Mouse (Mus musculus) WW6 (cell line): ENCODE results near the gene Aatf.

Experiments
- DNase-seq: peaks from one replicate; pipeline ENCODE4 v3.0.0-alpha.2; 2013; ENCODE audit warnings: low read depth, low spot score

Aatf gene

GRCm38 (mm10) chr11:84522577-84523320, 9.4 kb upstream of the Aatf start:
- no peak for DNase-seq

GRCm38 (mm10) chr11:84521751-84522299, 8.5 kb upstream of the Aatf start:
- no peak for DNase-seq

- no peak for DNase-seq
Observed at GRCm38 (mm10) chr11:84521071-84521390, 7.7 kb upstream of the Aatf start.

GRCm38 (mm10) chr11:84520269-84521070, 7.1 kb upstream of the Aatf start:
- no peak for DNase-seq

DNA sequence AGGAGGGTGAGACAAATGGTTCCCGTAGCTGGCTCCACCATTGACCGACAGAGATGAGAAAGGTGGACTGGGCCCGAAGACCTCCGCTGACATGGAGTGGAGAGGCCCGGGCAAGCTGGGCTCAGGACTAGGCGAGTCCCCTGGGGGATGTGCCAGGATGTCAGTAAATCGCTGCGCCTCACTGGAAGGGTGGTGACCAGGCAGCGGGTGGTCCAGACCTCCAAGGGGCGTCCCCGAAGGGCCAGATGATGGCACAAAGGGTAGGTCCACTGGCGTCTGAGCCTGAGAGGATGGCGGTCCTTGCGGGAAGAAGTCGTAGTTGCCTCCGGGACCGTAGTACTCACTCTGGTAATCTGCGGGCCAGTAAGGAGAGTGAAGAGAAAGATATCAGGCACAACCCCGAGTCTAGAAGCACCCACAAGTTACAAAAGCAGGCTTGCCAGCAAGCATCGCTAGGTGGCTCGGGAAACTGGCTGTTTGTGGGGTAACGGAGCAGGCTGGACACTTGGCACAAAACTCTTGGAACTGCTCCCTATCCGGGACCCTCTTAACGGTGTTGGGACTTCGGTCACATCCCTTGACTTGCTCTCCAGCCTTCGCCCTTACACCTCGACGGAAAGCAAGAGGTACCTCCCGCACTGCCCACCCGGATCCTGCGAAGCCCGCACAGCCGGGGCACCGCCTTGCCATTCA, 6.4 kb upstream of the Aatf start:
- no peak for DNase-seq

DNA sequence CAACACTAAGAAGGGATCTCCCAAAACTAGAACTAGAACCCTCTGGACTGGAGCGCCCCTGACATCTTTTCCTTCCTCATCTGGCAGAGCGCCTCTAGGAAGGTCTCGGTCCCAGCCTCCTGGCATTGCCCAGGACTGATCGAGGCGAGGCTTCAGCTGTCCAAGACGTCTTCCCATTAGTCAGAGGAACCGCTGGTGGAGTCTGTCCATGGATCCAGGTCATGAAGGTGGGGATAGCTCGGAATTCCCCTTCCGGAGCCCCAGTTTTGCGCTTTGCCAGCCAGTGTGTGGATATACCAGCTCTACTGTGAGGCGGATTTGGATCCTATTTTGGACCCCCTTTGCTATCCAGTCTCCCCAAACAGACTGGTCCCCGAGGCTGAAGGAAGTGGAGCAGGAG, 5.7 kb upstream of the Aatf start:
- DNase-seq = no peak

GRCm38 (mm10) chr11:84518261-84518660, 4.9 kb upstream of the Aatf start:
- DNase-seq = no peak

DNA sequence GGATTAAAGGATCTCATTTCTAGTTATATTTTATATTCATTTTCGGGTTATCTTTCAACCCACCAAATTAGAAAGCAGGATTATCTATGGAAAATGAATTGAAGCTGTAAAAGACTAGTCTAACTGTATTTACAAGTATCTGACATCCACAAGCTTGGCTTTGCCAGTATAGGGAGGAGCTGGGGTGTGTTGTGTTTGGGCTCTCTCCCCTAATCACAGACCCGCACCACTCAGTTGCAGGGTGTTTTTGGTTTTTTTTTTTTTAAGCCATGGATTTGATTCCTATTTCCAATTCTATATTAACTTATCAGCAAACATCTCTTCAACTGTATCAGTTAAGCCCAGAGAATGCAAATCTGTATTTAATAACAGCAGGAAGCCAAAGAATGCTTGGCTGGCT, 4.1 kb upstream of the Aatf start:
- no peak for DNase-seq

GRCm38 (mm10) chr11:84516501-84517240, 3.3 kb upstream of the Aatf start:
- no peak for DNase-seq

DNA sequence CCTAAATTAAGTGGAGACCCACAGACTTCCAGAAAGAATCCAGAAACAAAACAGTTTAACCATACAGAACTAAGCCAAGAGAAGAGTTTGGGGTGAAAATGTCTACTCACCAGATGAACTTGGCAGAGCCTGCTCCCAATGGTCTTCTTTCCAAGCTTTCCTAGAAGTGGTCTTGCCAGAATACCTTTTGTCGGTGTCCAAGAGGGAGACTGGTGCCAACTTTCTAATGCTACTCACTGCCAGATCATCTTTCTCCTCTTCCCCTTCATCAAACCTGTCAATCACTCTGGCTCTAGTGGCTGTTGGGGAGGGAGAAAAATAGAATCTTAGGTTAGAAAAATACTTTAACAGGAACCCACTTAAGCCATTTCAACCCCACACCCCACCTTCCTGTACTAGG, 1.3 kb downstream of the Aatf start:
- DNase-seq = no peak

DNA sequence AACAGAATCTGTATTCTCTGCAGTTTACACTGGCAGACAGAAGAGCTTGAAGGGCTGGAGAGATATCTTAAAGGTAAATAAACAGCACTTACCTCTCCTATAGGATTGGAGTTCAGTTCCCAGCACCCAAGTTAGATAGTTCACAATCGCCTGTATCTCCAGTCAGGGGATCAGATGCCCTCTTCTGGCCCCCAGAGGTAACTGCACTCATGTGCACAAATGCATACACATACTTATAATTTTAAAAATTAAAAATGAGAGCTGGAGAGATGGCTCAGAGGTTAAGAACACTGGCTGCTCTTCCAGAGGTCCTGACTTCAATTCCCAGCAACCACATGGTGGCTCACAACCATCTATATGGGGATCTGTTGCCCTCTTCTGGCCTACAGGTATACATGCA, 9.0 kb downstream of the Aatf start:
- no peak for DNase-seq

GRCm38 (mm10) chr11:84497944-84498343, 15.4 kb downstream of the Aatf start:
- no peak for DNase-seq

DNA sequence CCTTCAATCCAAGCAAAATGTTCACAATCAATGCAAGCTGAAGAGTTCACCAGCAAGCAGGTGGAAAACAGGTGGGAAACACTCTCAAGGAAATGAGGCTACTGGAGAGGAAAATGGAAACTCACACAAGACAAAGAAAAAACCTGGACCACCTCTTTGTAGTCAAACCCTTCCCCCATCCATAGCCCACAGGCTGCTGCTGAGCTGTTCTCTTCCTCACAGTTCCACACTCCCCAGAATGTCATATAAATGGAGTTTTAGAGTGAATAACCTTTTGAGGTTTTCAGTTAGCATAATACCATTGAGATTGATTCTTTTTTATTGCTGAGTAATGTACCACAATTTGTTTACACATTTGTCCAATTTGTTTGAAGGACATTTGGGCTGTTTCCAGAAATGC, 16.4 kb downstream of the Aatf start:
- no peak for DNase-seq

DNA sequence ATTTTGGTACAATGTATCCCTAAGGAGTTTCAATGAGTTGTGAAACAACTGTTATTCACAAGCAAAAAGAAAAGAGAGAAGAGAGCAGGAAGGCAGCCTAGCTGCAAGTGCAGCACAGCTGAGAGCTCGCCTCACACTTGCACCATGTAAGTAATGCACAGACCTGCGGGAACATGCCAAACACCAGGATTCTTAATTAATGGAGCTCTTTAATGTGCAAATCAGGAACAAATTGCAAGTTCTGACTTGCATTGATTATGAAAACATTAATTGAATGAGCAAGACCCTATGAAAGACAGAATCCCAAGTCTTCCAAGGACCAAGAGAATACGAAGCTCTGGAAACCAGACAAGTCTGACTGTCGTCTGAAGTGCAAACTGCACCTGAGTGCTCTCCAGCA, 17.5 kb downstream of the Aatf start:
- DNase-seq = no peak

GRCm38 (mm10) chr11:84481661-84482060, 31.7 kb downstream of the Aatf start:
- no peak for DNase-seq

DNA sequence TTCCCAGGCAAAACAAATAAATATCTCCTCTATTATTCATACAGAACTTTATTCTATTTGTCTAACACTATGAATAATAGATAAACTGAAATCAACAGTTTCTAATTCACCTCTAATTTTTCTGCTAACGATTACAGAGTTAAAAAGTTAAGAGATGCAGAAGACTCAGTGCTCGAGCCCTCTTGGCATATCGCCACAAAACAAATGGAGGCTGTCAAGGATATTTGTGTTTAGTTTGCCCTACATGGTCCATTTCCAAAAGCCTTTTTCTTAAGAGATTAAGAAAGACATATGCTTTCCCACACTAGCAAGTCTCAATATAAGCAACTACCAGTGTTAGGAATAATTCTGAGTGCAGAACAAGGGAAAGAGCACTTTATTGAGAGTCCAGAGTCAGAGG, 32.9 kb downstream of the Aatf start:
- DNase-seq = no peak

DNA sequence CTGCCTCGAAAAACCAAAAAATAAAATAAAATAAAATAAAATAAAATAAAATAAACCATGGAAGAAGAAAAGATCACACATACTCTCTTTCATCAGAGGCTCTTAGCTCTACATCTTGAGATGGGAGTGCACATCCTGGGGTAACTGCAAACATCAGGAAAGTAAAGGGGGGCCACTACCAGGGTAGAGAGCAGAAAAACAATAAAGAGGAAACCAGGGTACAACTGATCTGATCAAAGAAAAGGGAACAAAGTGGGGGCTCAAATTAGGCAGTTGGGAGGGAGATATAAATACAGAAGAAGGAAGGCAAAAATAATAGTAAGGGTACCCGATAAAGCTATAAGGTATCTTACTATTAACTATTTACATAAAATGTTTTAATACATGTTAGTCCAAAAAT, 36.7 kb downstream of the Aatf start:
- DNase-seq = no peak

GRCm38 (mm10) chr11:84475991-84476390, 37.3 kb downstream of the Aatf start:
- no peak for DNase-seq

DNA sequence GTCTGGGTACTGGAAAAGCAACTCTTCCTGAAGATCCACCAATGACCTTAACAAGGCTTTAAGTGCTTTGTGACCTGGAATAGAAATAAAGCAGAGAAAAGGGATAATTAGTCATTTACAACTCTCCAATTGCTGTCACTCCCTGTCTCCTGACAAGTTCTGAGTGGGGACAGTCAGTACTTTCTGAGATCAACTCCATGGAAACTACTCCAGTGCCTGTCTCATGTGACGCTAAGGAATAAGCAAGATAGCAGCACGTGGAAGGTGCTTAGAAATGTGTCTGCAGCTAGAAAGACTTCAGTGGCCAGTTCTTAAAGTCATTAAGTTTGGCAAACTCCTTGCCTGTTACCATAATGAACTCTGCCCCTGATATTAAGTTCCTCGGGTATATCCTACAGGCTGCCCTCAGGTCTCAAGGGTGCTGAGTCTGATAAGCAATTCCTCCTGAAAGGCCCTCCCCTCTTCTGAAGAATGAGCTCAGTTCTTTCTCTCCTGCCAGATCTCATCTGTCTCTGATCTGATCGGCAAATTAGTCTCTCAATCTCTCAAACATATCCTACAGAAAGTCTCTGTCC, 40.1 kb downstream of the Aatf start:
- no peak for DNase-seq

DNA sequence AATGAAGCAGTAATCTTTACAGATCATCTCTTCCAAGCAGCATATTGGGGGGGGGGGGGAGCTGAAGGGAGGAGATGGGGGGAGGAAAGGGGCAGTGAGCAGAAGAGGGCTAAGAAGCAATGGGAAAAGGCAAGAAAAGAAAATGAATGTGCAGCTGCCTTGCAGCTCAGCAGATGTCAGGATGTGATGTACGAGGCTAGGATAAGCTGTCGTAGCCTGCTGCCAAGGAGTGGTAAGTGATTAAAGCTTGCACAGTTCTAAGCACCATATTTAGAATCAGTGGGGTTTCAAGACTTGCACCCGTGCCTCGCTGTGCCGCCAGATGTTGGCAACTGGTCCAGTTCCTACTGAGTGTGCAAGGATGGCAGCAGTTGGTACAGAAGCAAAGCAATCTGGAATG, 48.8 kb downstream of the Aatf start:
- no peak for DNase-seq

DNA sequence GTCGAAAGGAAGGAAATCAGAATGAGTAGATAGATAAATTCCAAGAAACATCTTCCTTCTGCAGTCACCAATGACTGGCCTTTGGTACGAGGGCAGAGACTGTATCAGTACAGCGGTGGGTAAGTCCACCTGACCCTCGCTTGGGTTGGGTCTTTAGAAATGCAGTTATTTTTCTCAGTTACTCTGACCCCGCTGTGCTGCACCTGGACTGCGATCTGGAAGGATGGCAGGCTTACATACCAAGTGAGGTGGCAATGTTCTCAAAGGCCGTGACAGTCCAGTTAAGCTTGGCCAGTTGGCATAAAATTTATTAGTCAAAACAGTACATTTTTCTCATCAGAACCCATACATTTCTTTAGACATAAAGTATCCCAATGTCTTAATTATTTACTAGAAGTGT, 59.4 kb downstream of the Aatf start:
- no peak for DNase-seq
